Mouse (Mus musculus) olfactory bulb, adult 2 months (tissue): ENCODE data around the gene Ank3.

Experiments
- CTCF ChIP-seq: fragments of 200-500 bp; IDR thresholded peaks from 2 replicates; pipeline ENCODE4 v1.5.1; 2012; ENCODE audit warnings: low read depth, mild to moderate bottlenecking, low read length, moderate library complexity; ENCODE audit not compliant: insufficient read depth
- POLR2A ChIP-seq: fragments of 200-500 bp; IDR thresholded peaks from 2 replicates; pipeline ENCODE4 v1.6.1; 2012; ENCODE audit warnings: mild to moderate bottlenecking, low read depth, low read length, moderate library complexity; ENCODE audit not compliant: insufficient read depth

- TF ChIP-seq CTCF (no peak), POLR2A (no peak)
Measured at GRCm38 (mm10) chr10:69872182-69872741, 473.7 kb downstream of the Ank3 start.
